Mouse (Mus musculus): Measurements from ENCODE around the gene Sfmbt2. TPM values are rescaled to one million over a fixed set of nuclear protein-coding genes. Genes with fewer than 3 reads are reported as not detected.
"Not testable (repeated sequence)": the region's sequence is repeated elsewhere in the genome, so short reads cannot be mapped to it uniquely, and the experiment has no call there.

Gene Sfmbt2
- total RNA-seq, 1 experiment = 43.7 TPM

GRCm38 (mm10) chr2:10343523-10343922, 26.8 kb upstream of the Sfmbt2 start:
- no peak overlapping the region for H3K4me3 ChIP-seq (ENCODE audit: insufficient read depth in 1 of 2, low read depth in 1 of 2, low read length in 2 of 2, poor library complexity in 1 of 2, severe bottlenecking in 1 of 2)
- in situ Hi-C loops (cut with MboI; ENCODE audit: low sequenced_read_pairs in 2 of 2, unreplicated experiment in 2 of 2) = no loop called here
- H3K9ac ChIP-seq (ENCODE audit: insufficient read depth, low read depth, low read length, poor library complexity, severe bottlenecking) = no peak overlapping the region
- TF ChIP-seq ZNF384 (IDR thresholded peaks at IDR 0.05; ENCODE audit: low read depth, low read length) (no peak), CHD2 (IDR thresholded peaks at IDR 0.05; ENCODE audit: low read depth, low read length) (no peak), HCFC1 (IDR thresholded peaks at IDR 0.05; ENCODE audit: borderline replicate concordance, insufficient read depth, low read length) (no peak)
- H3K4me1 ChIP-seq (ENCODE audit: control insufficient read depth in 2 of 2, insufficient read depth in 2 of 2, low read length in 2 of 2, poor library complexity in 1 of 2) = no peaks in the 10 kb centered on the region; a peak in 1 of 4 replicates
- peaks cover 41% of the 10 kb centered on the region for H3K36me3 ChIP-seq (ENCODE audit: control insufficient read depth, insufficient read depth, low read length, poor library complexity, severe bottlenecking)
- H3K9me3 ChIP-seq (ENCODE audit: control insufficient read depth, insufficient read depth, low read depth, low read length) = no peaks in the 10 kb centered on the region
- no peak overlapping the region for H3K27ac ChIP-seq (ENCODE audit: insufficient read depth, low read depth, low read length, poor library complexity, severe bottlenecking)
- DNase-seq (ENCODE audit: low read depth, low spot score) = no peak

- in situ Hi-C loops (cut with MboI; ENCODE audit: low sequenced_read_pairs in 2 of 2, unreplicated experiment in 2 of 2); H3K9ac ChIP-seq (ENCODE audit: insufficient read depth, low read depth, low read length, poor library complexity, severe bottlenecking); DNase-seq (ENCODE audit: low read depth, low spot score); H3K9me3 ChIP-seq (ENCODE audit: control insufficient read depth, insufficient read depth, low read depth, low read length); H3K4me3 ChIP-seq (ENCODE audit: insufficient read depth in 1 of 2, low read depth in 1 of 2, low read length in 2 of 2, poor library complexity in 1 of 2, severe bottlenecking in 1 of 2); H3K4me1 ChIP-seq (ENCODE audit: control insufficient read depth in 2 of 2, insufficient read depth in 2 of 2, low read length in 2 of 2, poor library complexity in 1 of 2); H3K27ac ChIP-seq (ENCODE audit: insufficient read depth, low read depth, low read length, poor library complexity, severe bottlenecking): not testable (repeated sequence)
- H3K36me3 ChIP-seq (ENCODE audit: control insufficient read depth, insufficient read depth, low read length, poor library complexity, severe bottlenecking) = peaks cover 38% of the 10 kb centered on the region
Observed at GRCm38 (mm10) chr2:10344073-10344472, 26.2 kb upstream of the Sfmbt2 start.

- in situ Hi-C loops (cut with MboI; ENCODE audit: low sequenced_read_pairs in 2 of 2, unreplicated experiment in 2 of 2) = no loop called here
- no peak for TF ChIP-seq ZNF384 (IDR thresholded peaks at IDR 0.05; ENCODE audit: low read depth, low read length)
- TF ChIP-seq ZC3H11A (IDR thresholded peaks at IDR 0.05; ENCODE audit: borderline replicate concordance, low read depth, low read length) = no peak
- no peak for TF ChIP-seq MAFK (IDR thresholded peaks at IDR 0.05; ENCODE audit: insufficient read depth, low read depth, low read length)
- no peak for TF ChIP-seq HCFC1 (IDR thresholded peaks at IDR 0.05; ENCODE audit: borderline replicate concordance, insufficient read depth, low read length)
- Histone ChIP-seq H3K4me3 (ENCODE audit: insufficient read depth in 1 of 2, low read depth in 1 of 2, low read length in 2 of 2, poor library complexity in 1 of 2, severe bottlenecking in 1 of 2) (no peak overlapping the region), H3K27ac (ENCODE audit: insufficient read depth, low read depth, low read length, poor library complexity, severe bottlenecking) (no peak overlapping the region), H3K9ac (ENCODE audit: insufficient read depth, low read depth, low read length, poor library complexity, severe bottlenecking) (no peak overlapping the region), H3K9me3 (ENCODE audit: control insufficient read depth, insufficient read depth, low read depth, low read length) (no peaks in the 10 kb centered on the region), H3K36me3 (ENCODE audit: control insufficient read depth, insufficient read depth, low read length, poor library complexity, severe bottlenecking) (peaks cover 23% of the 10 kb centered on the region), H3K4me1 (ENCODE audit: control insufficient read depth in 2 of 2, insufficient read depth in 2 of 2, low read length in 2 of 2, poor library complexity in 1 of 2) (no peaks in the 10 kb centered on the region)
- no peak for DNase-seq (ENCODE audit: low read depth, low spot score)
Observed at GRCm38 (mm10) chr2:10347193-10347592, 23.1 kb upstream of the Sfmbt2 start.

GRCm38 (mm10) chr2:10348036-10348435, 22.3 kb upstream of the Sfmbt2 start:
- H3K9me3 ChIP-seq (ENCODE audit: control insufficient read depth, insufficient read depth, low read depth, low read length) = no peaks in the 10 kb centered on the region
- TF ChIP-seq MAFK (IDR thresholded peaks at IDR 0.05; ENCODE audit: insufficient read depth, low read depth, low read length) (no peak), ZC3H11A (IDR thresholded peaks at IDR 0.05; ENCODE audit: borderline replicate concordance, low read depth, low read length) (no peak), CHD2 (IDR thresholded peaks at IDR 0.05; ENCODE audit: low read depth, low read length) (no peak), ZNF384 (IDR thresholded peaks at IDR 0.05; ENCODE audit: low read depth, low read length) (no peak), HCFC1 (IDR thresholded peaks at IDR 0.05; ENCODE audit: borderline replicate concordance, insufficient read depth, low read length) (no peak)
- no peaks in the 10 kb centered on the region for H3K4me1 ChIP-seq (ENCODE audit: control insufficient read depth in 2 of 2, insufficient read depth in 2 of 2, low read length in 2 of 2, poor library complexity in 1 of 2)
- no peak overlapping the region for H3K27ac ChIP-seq (ENCODE audit: insufficient read depth, low read depth, low read length, poor library complexity, severe bottlenecking)
- no peak overlapping the region for H3K4me3 ChIP-seq (ENCODE audit: insufficient read depth in 1 of 2, low read depth in 1 of 2, low read length in 2 of 2, poor library complexity in 1 of 2, severe bottlenecking in 1 of 2)
- in situ Hi-C loops (cut with MboI; ENCODE audit: low sequenced_read_pairs in 2 of 2, unreplicated experiment in 2 of 2) = no loop called here
- H3K36me3 ChIP-seq (ENCODE audit: control insufficient read depth, insufficient read depth, low read length, poor library complexity, severe bottlenecking) = peaks cover 23% of the 10 kb centered on the region
- no peak for DNase-seq (ENCODE audit: low read depth, low spot score)
- H3K9ac ChIP-seq (ENCODE audit: insufficient read depth, low read depth, low read length, poor library complexity, severe bottlenecking) = no peak overlapping the region

- in situ Hi-C loops (cut with MboI; ENCODE audit: low sequenced_read_pairs in 2 of 2, unreplicated experiment in 2 of 2) = no loop called here
- TF ChIP-seq ZNF384 (IDR thresholded peaks at IDR 0.05; ENCODE audit: low read depth, low read length) = no peak
- no peak for TF ChIP-seq ZC3H11A (IDR thresholded peaks at IDR 0.05; ENCODE audit: borderline replicate concordance, low read depth, low read length)
- no peak for TF ChIP-seq HCFC1 (IDR thresholded peaks at IDR 0.05; ENCODE audit: borderline replicate concordance, insufficient read depth, low read length)
- no peak for TF ChIP-seq MAFK (IDR thresholded peaks at IDR 0.05; ENCODE audit: insufficient read depth, low read depth, low read length)
- TF ChIP-seq CHD2 (IDR thresholded peaks at IDR 0.05; ENCODE audit: low read depth, low read length) = no peak
- no peaks in the 10 kb centered on the region for H3K9me3 ChIP-seq (ENCODE audit: control insufficient read depth, insufficient read depth, low read depth, low read length)
- H3K27ac ChIP-seq (ENCODE audit: insufficient read depth, low read depth, low read length, poor library complexity, severe bottlenecking) = no peak overlapping the region
- peaks cover 0 to 2% of the 10 kb centered on the region in 2 experiments; a peak in 1 of 4 replicates for H3K4me1 ChIP-seq (ENCODE audit: control insufficient read depth in 2 of 2, insufficient read depth in 2 of 2, low read length in 2 of 2, poor library complexity in 1 of 2)
- H3K36me3 ChIP-seq (ENCODE audit: control insufficient read depth, insufficient read depth, low read length, poor library complexity, severe bottlenecking) = peaks cover 23% of the 10 kb centered on the region
- no peak overlapping the region for H3K9ac ChIP-seq (ENCODE audit: insufficient read depth, low read depth, low read length, poor library complexity, severe bottlenecking)
- no peak for DNase-seq (ENCODE audit: low read depth, low spot score)
- no peak overlapping the region for H3K4me3 ChIP-seq (ENCODE audit: insufficient read depth in 1 of 2, low read depth in 1 of 2, low read length in 2 of 2, poor library complexity in 1 of 2, severe bottlenecking in 1 of 2)
Observed at GRCm38 (mm10) chr2:10350266-10350810, 20.0 kb upstream of the Sfmbt2 start.

Measured in ES-E14 (cell line).